16 mouse cellular contexts compared by ENCODE assay signal in genomic region chr7:112244071-112244470, GRCm38 (mm10). TPM values are rescaled to one million over a fixed set of nuclear protein-coding genes. Genes with fewer than 3 reads are reported as not detected.
A peak's percentile ranks its signal among the peaks of the same experiment; 100 is the strongest.
DNase-seq lines count a peak whose midpoint lies in the region; ATAC-seq and TF ChIP-seq lines count a peak whose summit lies in the region.
"Had no signal": no experiment of that assay in that cellular context is flagged by ENCODE, and none has a peak within 500 bp of the region (broad histone marks: within the 10 kb centered on the region; RNA-seq: fewer than 3 reads in every experiment).

No protein-coding gene starts in this region.

- intact Hi-C loops in gastrocnemius, adult 2 months (cut with DNase I) = no loop called here
- intact Hi-C loops in gastrocnemius, postnatal 14 days (cut with DNase I; ENCODE audit: low total_unique reads) = no loop called here

- no peak overlapping the region for H3K4me2 ChIP-seq in hindbrain, postnatal 0 days (ENCODE audit: low read depth, low read length)
- no peak overlapping the region for H3K4me2 ChIP-seq in hindbrain, embryonic 13.5 days
- H3K4me2 ChIP-seq in liver, postnatal 0 days (ENCODE audit: low read depth, low read length) = no peak overlapping the region
- H3K4me2 ChIP-seq: embryonic facial prominence, embryonic 13.5 days; midbrain, embryonic 12.5 days had no signal

- H3K9me3 ChIP-seq in hindbrain, postnatal 0 days (ENCODE audit: low read length) = no peaks in the 10 kb centered on the region
- H3K9me3 ChIP-seq in hindbrain, embryonic 13.5 days = no peaks in the 10 kb centered on the region
- H3K9me3 ChIP-seq in liver, postnatal 0 days (ENCODE audit: low read length) = no peaks in the 10 kb centered on the region
- H3K9me3 ChIP-seq: embryonic facial prominence, embryonic 13.5 days; midbrain, embryonic 12.5 days had no signal

- 29% methylated on average over 2 of the region's 2 CpGs for WGBS in hindbrain, postnatal 0 days
- WGBS in hindbrain, embryonic 13.5 days = 65% methylated on average over 2 of the region's 2 CpGs
- 58% methylated on average over 2 of the region's 2 CpGs for WGBS in liver, postnatal 0 days (ENCODE audit: insufficient replicate concordance)

- no peaks in the 10 kb centered on the region for H3K36me3 ChIP-seq in hindbrain, postnatal 0 days (ENCODE audit: insufficient read depth, low read length)
- H3K36me3 ChIP-seq in hindbrain, embryonic 13.5 days = no peaks in the 10 kb centered on the region
- no peaks in the 10 kb centered on the region for H3K36me3 ChIP-seq in liver, postnatal 0 days (replicated peaks; ENCODE audit: insufficient read depth, low read length)
- H3K36me3 ChIP-seq: embryonic facial prominence, embryonic 13.5 days; midbrain, embryonic 12.5 days had no signal

- no peak for TF ChIP-seq EP300 in liver, postnatal 0 days (IDR thresholded peaks at IDR 0.05; ENCODE audit: low read depth)

- H3K27ac ChIP-seq in gastrocnemius, adult 2 months = peak overlapping the region; percentile 48
- H3K27ac ChIP-seq in hindbrain, postnatal 0 days = no peak overlapping the region
- H3K27ac ChIP-seq in hindbrain, embryonic 13.5 days = no peak overlapping the region
- no peak overlapping the region for H3K27ac ChIP-seq in liver, postnatal 0 days (ENCODE audit: low read depth)
- H3K27ac ChIP-seq: embryonic facial prominence, embryonic 13.5 days; macrophage; stomach, postnatal 0 days had no signal

- TF ChIP-seq CTCF in gastrocnemius, adult 2 months (IDR thresholded peaks at IDR 0.05) = no peak
- TF ChIP-seq CTCF in hindbrain, postnatal 0 days (IDR thresholded peaks at IDR 0.05; ENCODE audit: low read depth) = no peak
- no peak for TF ChIP-seq CTCF in liver, postnatal 0 days (IDR thresholded peaks at IDR 0.05; ENCODE audit: low read depth)

- H3K27me3 ChIP-seq in hindbrain, postnatal 0 days (ENCODE audit: insufficient read depth, low read length) = no peaks in the 10 kb centered on the region
- no peaks in the 10 kb centered on the region for H3K27me3 ChIP-seq in hindbrain, embryonic 13.5 days
- no peaks in the 10 kb centered on the region for H3K27me3 ChIP-seq in liver, postnatal 0 days (ENCODE audit: insufficient read depth, low read length)
- H3K27me3 ChIP-seq: embryonic facial prominence, embryonic 13.5 days; midbrain, embryonic 12.5 days had no signal

- ATAC-seq in hindbrain, postnatal 0 days = no peak
- ATAC-seq in hindbrain, embryonic 13.5 days (ENCODE audit: low FRiP score) = no peak
- ATAC-seq in liver, postnatal 0 days = no peak

- no peak for DNase-seq in gastrocnemius, adult 2 months
- no peak for DNase-seq in gastrocnemius, postnatal 14 days
- DNase-seq in hindbrain, postnatal 0 days (ENCODE audit: low spot score) = peak; percentile 27
- peak; percentile 67 for DNase-seq in cerebellum, adult 8-10 months
- peak; percentile 35 for DNase-seq in heart, postnatal 4 days
- no peak for DNase-seq in liver, postnatal 0 days
- DNase-seq in MN1 (ENCODE audit: low spot score) = no peak
- DNase-seq: kidney, adult 2 months; kidney, postnatal 36 days; thymus, postnatal 36 days had no signal

- no peak overlapping the region for H3K4me3 ChIP-seq in gastrocnemius, adult 2 months
- no peak overlapping the region for H3K4me3 ChIP-seq in hindbrain, postnatal 0 days (ENCODE audit: low read length)
- no peak overlapping the region for H3K4me3 ChIP-seq in hindbrain, embryonic 13.5 days
- no peak overlapping the region for H3K4me3 ChIP-seq in liver, postnatal 0 days (ENCODE audit: low read depth, low read length)
- H3K4me3 ChIP-seq: embryonic facial prominence, embryonic 13.5 days; midbrain, embryonic 12.5 days; myocyte had no signal

- H3K9ac ChIP-seq in hindbrain, postnatal 0 days (replicated peaks; ENCODE audit: low read length) = no peak overlapping the region
- no peak overlapping the region for H3K9ac ChIP-seq in hindbrain, embryonic 13.5 days
- H3K9ac ChIP-seq in liver, postnatal 0 days (replicated peaks) = no peak overlapping the region
- H3K9ac ChIP-seq: embryonic facial prominence, embryonic 13.5 days; midbrain, embryonic 12.5 days had no signal

- peaks cover 11% of the 10 kb centered on the region; the same call in 1 of the 2 replicates for H3K4me1 ChIP-seq in hindbrain, postnatal 0 days (ENCODE audit: insufficient read depth, low read length)
- H3K4me1 ChIP-seq in hindbrain, embryonic 13.5 days (replicated peaks) = peaks cover 13% of the 10 kb centered on the region
- no peaks in the 10 kb centered on the region for H3K4me1 ChIP-seq in liver, postnatal 0 days (ENCODE audit: insufficient read depth)

RNA-seq across cellular contexts. Expression of gene Mical2, which starts 18.4 kb away (rescaled TPM):
- 100 to 1,000 TPM; 124 to 136 TPM for total RNA-seq in gastrocnemius, adult 2 months (2021)
- total RNA-seq in gastrocnemius, postnatal 14 days (2021) = 100 to 1,000 TPM in 1 of 2 experiments, 10 to 100 TPM in 1; 86.4 to 106 TPM
- 12.8 and 16.5 TPM in 2 replicates for total RNA-seq in hindbrain, postnatal 0 days (2014; rRNA removed)
- 6.4 and 6.5 TPM in 2 replicates for polyA plus RNA-seq in hindbrain, postnatal 0 days (2015; fragmentation: Nextera tagmentation; extraction: Ambion mirVana)
- 1.5 and 1.9 TPM in 2 replicates for polyA plus RNA-seq in hindbrain, embryonic 13.5 days (2015; fragmentation: Nextera tagmentation; extraction: Ambion mirVana)
- total RNA-seq in heart, postnatal 4 days (2021) = 100 to 1,000 TPM; 281 to 298 TPM
- 2.1 and 2.7 TPM in 2 replicates for polyA plus RNA-seq in liver, postnatal 0 days (2015; fragmentation: Nextera tagmentation; extraction: Ambion mirVana)

Comparison
In these comparisons a context has a peak if more than half of its experiments do, and no peak if none do; other contexts are left out.
1. DNase-seq: peak in hindbrain, postnatal 0 days (single experiment), cerebellum, adult 8-10 months (single experiment) and heart, postnatal 4 days (single experiment); none in gastrocnemius, adult 2 months (single experiment), gastrocnemius, postnatal 14 days (single experiment), liver, postnatal 0 days (single experiment) and MN1 (single experiment).